Mouse (Mus musculus) bone marrow, adult 2 months (tissue): ENCODE results near the gene Rpusd1.

ENCODE experiments used
- CTCF ChIP-seq: fragments of 200-500 bp; IDR thresholded peaks from 2 replicates; pipeline ENCODE4 v1.5.1; 2011; ENCODE audit warnings: low read length, control low read depth; ENCODE audit not compliant: control insufficient read depth, insufficient read depth
- POLR2A ChIP-seq: fragments of 200-500 bp; IDR thresholded peaks from 2 replicates; pipeline ENCODE4 v1.6.1; 2011; ENCODE audit warnings: low read depth, mild to moderate bottlenecking, control low read depth, low read length, borderline replicate concordance; ENCODE audit not compliant: control insufficient read depth

DNA sequence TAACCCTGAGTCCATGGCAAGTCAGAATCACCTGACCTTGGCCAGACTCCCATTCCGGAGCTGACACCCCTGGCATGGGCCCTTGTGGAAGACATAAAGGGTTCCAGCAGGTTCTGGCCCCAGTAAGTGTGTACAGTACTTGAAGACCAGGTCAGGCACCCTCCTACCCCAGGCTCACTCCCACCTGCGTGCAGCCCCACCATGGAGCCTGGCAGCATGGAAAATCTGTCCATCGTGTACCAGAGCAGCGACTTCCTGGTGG is 470 bp downstream of the Rpusd1 start:
- TF ChIP-seq CTCF (no peak), POLR2A (no peak)
